Mouse (Mus musculus) stomach, postnatal 0 days (tissue): ENCODE results near the gene 4930568D16Rik.

Experiments used
- CTCF ChIP-seq: IDR thresholded peaks from 2 replicates; pipeline ENCODE4 v1.5.1; 2016; ENCODE audit warnings: antibody characterized with exemption, low read depth, mild to moderate bottlenecking, moderate library complexity
- EP300 ChIP-seq: optimal IDR thresholded peaks from 2 replicates; pipeline ENCODE3; 2016; ENCODE audit warnings: antibody characterized with exemption

DNA sequence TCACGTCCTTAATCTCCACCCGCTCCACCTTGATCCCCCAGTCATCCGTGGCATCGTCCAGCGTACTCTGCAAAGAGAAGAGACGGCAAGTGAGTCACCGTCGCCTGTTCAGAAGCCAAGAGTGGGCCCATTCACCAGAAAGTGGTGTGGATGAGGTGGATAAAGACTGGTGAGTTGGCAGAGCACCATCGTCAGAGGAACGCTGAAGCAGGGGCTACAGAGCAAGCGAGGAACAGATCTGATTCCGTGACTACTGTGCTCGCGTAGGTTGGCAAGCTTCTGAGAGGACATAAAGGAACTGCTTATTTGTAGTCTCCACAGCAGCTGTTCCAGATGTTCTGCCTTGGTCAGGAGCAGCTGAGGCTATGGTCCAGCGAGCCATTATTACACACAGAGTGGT lies 47.1 kb downstream of the 4930568D16Rik start:
- no peak for TF ChIP-seq CTCF
- no peak for TF ChIP-seq EP300
